Mouse (Mus musculus) forebrain, embryonic 10.5 days (tissue): ENCODE measurements around the gene Gm7030. TPM values are rescaled to one million over a fixed set of nuclear protein-coding genes. Genes with fewer than 3 reads are reported as not detected.
"Not testable (repeated sequence)": the region's sequence is repeated elsewhere in the genome, so short reads cannot be mapped to it uniquely, and the experiment has no call there.

Experiments used
- DNase-seq: peaks from one replicate; pipeline ENCODE4 v3.0.0-alpha.2; 2017; ENCODE audit warnings: low spot score; ENCODE audit errors: extremely low spot score
- H3K27ac ChIP-seq: fragments of 300-500 bp; sonication (generic); 2 replicates; pipeline ENCODE4 v1.5.1; 2016; ENCODE audit warnings: mild to moderate bottlenecking
- H3K27me3 ChIP-seq: fragments of 300-500 bp; sonication (generic); 2 replicates; pipeline ENCODE4 v1.6.1; 2016; ENCODE audit warnings: mild to moderate bottlenecking; ENCODE audit not compliant: poor library complexity, severe bottlenecking
- H3K36me3 ChIP-seq: fragments of 300-500 bp; sonication (generic); replicated peaks from 2 replicates; pipeline ENCODE4 v1.6.1; 2016; ENCODE audit warnings: mild to moderate bottlenecking, moderate library complexity
- H3K4me1 ChIP-seq: fragments of 300-500 bp; sonication (generic); 2 replicates; pipeline ENCODE4 v1.6.1; 2016
- H3K4me3 ChIP-seq: fragments of 300-500 bp; sonication (generic); 2 replicates; pipeline ENCODE4 v1.5.1; 2016; ENCODE audit warnings: mild to moderate bottlenecking, moderate library complexity
- H3K9me3 ChIP-seq: fragments of 300-500 bp; sonication (generic); 2 replicates; pipeline ENCODE4 v1.6.1; 2016; ENCODE audit warnings: mild to moderate bottlenecking, moderate library complexity
- WGBS: fragments of 180-500 bp; shearing (Covaris S2); methylation state at CpG from one replicate; pipeline ENCODE4 v1.1.7; 2016; 5-methylcytosine and 5-hydroxymethylcytosine counted together
- polyA plus RNA-seq: library from polyadenylated mRNA; unstranded; fragments of >200 nt; fragmentation: Nextera tagmentation; extraction: Ambion mirVana; gene quantifications from 2 replicates; pipeline ENCODE4 v1.2.1, GENCODE M21; 2016

Gene Gm7030
- polyA plus RNA-seq = not detected in 2 replicates

DNA sequence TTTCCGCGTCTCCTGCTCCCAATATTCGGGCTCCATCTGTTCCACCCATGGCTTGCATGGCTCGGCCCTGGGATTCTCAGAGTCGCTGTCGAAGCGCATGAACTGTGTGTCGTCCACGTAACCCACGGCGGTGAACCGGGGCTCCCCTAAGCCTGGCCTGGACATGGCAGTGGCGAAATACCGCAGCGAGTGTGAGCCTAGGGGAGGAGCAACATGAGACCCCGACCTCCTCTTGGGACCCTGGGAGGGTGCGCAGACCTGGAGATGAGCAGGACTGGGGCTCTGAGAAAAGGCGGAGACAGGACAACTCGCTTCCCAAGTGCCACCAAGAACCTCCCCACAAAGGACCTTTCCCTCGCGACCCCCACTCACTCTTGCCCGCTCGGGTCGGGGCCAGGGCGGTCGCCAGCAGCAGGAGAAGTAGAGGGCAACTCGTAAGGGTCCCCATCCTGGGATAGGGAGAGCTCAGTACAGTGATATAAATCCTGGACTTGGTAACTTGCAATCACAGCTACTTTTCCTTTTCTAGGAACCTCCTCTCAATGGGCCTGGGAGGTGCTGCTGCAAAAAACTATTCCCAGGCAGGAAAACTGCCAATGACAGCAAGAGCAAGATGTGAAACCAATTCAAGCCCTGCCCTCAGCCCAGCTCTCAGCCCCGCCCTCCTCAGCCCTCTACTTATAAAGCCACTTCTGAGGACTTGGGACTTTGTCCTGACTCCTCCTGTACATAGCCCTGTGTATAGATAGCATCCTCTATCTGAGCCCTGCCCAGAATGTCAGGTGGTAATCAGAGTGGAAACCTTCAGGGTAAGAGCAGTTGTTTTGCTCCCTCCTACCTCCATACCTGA, at the start of gene Gm7030:
TSS of gene Gm7030 (minus strand) at position 458 of the 850 bp plus-strand sequence.
- not testable (repeated sequence) for H3K4me3 ChIP-seq, H3K9me3 ChIP-seq, DNase-seq, H3K4me1 ChIP-seq, H3K36me3 ChIP-seq, H3K27ac ChIP-seq
- peaks cover 47% of the 10 kb centered on the region for H3K27me3 ChIP-seq
- WGBS = 26% methylated on average over 28 of the region's 28 CpGs

DNA sequence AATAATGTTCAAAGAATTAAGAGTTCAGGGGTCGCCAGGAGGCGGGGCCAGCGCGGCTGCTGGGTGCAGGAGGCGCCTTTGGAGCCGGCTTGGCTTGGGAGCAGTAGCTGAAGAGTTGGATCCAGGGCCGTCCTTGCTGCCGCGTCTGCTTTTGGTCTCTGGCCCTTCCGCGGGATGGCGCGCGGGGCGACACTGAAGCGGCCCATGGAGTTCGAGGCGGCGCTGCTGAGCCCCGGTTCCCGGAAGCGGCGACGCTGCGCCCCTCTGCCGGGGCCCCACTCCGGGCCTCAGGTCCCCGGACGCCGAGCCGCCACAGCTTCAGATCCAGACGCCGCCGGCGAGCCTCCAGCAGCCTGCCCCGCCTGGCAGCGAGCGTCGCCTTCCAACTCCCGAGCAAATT, 49.7 kb upstream of the Gm7030 start:
- Histone ChIP-seq H3K27me3 (peaks cover 51% of the 10 kb centered on the region), H3K4me3 (peak overlapping the region; percentile 51)
- H3K27ac ChIP-seq, H3K4me1 ChIP-seq, H3K9me3 ChIP-seq, H3K36me3 ChIP-seq, DNase-seq: not testable (repeated sequence)
- WGBS = under 1% methylated on average over 40 of the region's 40 CpGs

DNA sequence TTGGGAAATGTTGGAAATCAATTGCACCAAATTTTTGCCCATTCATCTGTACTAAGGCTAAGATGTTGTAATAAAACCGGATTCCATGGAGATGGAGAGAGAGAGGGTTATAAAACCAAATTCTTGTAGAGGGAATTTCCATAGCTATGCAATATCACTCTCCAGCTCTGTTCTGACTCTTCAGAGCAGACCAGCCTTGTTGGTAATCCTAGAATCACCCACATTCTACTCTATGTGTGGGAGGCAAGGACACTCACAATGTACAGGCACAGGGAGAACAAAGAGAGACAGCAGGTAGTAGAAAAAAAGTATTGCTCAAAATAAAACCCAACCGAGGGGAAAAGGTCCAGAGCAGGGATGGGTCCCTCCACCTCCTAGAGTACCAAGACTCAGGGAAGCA, 46.9 kb upstream of the Gm7030 start:
- not testable (repeated sequence) for H3K27ac ChIP-seq, H3K4me3 ChIP-seq, H3K4me1 ChIP-seq, H3K36me3 ChIP-seq, DNase-seq, H3K9me3 ChIP-seq
- H3K27me3 ChIP-seq = peaks cover 38% of the 10 kb centered on the region
- WGBS = no CpG with 5 or more reads among the region's 2 CpGs

- 55% methylated on average over 1 of the region's 1 CpGs for WGBS
- H3K4me3 ChIP-seq = no peak overlapping the region
- no peak for DNase-seq
- H3K36me3 ChIP-seq = no peaks in the 10 kb centered on the region
- H3K27me3 ChIP-seq = peaks cover 60% of the 10 kb centered on the region
- H3K27ac ChIP-seq = no peak overlapping the region
- no peaks in the 10 kb centered on the region for H3K9me3 ChIP-seq
- H3K4me1 ChIP-seq = peaks cover 11% of the 10 kb centered on the region
These were observed 41.1 kb upstream of the Gm7030 start for GRCm38 (mm10) chr17:36170287-36170814.

DNA sequence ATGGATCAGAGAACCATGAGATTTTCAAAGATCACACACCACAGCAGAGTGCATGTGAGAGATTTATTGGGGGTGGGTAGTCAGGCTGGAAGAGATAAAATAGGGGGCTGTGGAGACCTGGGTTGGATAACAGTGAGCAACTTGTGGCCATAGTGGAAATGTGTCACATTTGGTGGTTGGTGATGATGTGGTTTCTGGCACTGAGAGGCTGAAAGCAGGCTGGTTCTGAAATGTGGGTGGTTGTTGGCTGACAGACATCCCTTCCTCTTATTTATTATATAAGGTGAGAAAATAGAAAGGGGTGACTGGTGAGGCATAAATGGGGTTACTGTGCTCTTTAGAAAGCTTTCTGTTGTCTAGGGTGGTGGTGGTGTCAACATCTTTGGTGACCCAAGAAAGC, 40.5 kb upstream of the Gm7030 start:
- Histone ChIP-seq H3K36me3 (no peaks in the 10 kb centered on the region), H3K9me3 (no peaks in the 10 kb centered on the region), H3K27me3 (peaks cover 66% of the 10 kb centered on the region), H3K27ac (no peak overlapping the region), H3K4me3 (no peak overlapping the region), H3K4me1 (peaks cover 11% of the 10 kb centered on the region)
- no peak for DNase-seq

- not testable (repeated sequence) for H3K4me3 ChIP-seq, H3K27ac ChIP-seq, H3K9me3 ChIP-seq, H3K36me3 ChIP-seq, DNase-seq
- peaks cover 11% of the 10 kb centered on the region for H3K4me1 ChIP-seq
- H3K27me3 ChIP-seq = peaks cover 73% of the 10 kb centered on the region
- WGBS = 53% methylated on average over 1 of the region's 1 CpGs
These were observed 39.9 kb upstream of the Gm7030 start for GRCm38 (mm10) chr17:36169094-36169493.

DNA sequence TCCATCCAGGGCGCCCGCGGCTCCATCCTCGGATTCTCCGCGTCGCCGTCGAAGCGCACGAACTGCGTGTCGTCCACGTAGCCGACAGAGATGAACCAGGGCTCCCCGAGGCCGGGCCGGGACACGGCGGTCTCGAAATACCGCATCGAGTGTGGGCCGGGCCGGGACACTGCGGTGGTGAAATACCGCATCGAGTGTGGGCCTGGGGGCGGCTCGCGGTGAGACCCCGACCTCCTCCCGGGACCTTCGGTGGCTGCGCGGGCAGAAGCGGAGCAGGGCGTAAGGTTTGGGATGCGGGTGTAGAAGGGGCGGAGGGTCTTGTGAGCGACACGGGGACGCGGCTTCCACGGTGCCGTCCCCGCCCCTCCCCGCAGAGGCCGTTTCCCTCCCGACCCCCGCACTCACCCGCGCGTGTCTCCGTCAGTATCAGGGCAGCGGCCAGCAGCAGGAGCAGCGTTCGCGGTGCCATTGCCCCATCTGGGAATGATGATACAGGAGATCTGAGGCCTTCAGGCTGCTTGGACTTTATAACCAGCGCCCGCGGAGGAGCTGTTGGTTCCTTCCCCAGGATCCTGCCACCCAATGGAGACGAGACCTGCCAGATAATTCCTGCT, 38.9 kb upstream of the Gm7030 start, which contains the start of gene Gm8909:
TSS of gene Gm8909 (minus strand) at position 499 of the 614 bp plus-strand sequence.
- H3K27me3 ChIP-seq = peaks cover 82% of the 10 kb centered on the region
- 1% methylated on average over 62 of the region's 63 CpGs for WGBS
- DNase-seq = no peak
- H3K4me3 ChIP-seq = peak within 1 kb of the TSS; percentile 31
- H3K4me1 ChIP-seq = peaks cover 11% of the 10 kb centered on the region
- no peaks in the 10 kb centered on the region for H3K36me3 ChIP-seq
- no peaks in the 10 kb centered on the region for H3K9me3 ChIP-seq
- H3K27ac ChIP-seq = no peak within 1 kb of the TSS

DNA sequence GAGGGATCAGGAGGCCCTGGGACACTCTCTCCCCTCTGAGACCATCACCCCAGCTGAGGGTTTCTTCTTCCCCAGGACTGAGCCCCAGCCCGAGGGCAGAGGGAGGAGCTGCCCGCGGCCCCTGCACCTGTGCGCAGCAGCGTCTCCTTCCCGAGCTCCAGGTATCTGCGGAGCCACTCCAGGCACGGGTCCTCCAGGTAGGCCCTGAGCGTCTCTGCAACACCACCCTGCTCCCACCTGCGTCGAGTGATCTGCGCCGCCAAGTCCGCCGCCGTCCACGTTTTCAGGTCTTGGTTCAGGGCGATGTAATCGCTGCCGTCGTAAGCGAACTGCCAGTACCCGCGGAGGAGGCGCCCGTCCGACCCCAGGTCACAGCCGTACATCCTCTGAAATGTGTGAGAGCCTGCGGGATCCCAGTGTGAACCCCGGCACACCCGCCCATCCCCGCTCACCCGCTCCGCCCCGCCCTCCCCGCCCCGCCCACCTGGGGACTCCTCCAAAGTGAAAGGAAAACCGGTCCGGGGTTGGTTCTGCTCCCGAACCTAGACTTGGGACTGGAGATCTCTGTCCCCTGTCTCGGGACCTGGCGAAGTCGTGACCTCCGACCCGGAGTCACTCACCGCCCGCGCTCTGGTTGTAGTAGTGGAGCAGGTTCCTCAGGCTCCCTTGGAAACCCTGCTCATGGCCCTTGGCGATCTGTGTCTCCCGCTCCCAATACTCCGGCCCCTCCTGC, 38.2 kb upstream of the Gm7030 start:
- Histone ChIP-seq H3K36me3 (no peaks in the 10 kb centered on the region), H3K9me3 (no peaks in the 10 kb centered on the region), H3K27ac (no peak overlapping the region), H3K4me1 (peaks cover 11% of the 10 kb centered on the region), H3K4me3 (peak overlapping the region; percentile 31), H3K27me3 (peaks cover 89% of the 10 kb centered on the region)
- under 1% methylated on average over 51 of the region's 51 CpGs for WGBS
- DNase-seq = no peak

DNA sequence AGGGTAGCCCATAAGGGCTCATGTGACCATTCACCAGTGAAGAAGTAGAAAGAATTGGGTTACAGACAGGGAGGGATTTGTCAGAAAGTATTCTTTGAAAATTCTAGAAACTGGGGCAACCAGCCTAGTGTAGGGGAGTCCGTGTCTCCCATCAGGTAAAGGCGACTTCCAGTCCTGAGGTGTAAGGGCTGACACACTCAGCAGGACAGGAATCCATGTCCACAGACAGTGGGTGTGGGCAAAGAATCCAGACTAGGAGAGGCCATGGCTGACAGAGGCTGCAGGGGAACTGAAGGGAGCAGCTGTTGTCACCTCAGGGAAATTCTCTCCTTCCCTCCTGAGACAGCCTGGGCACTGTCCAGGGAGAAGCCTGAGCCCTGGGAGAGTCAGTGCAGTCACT, 37.7 kb upstream of the Gm7030 start:
- Histone ChIP-seq H3K4me1 (peaks cover 11% of the 10 kb centered on the region), H3K27me3 (peaks cover 95% of the 10 kb centered on the region)
- H3K9me3 ChIP-seq, H3K36me3 ChIP-seq, H3K27ac ChIP-seq, H3K4me3 ChIP-seq, DNase-seq: not testable (repeated sequence)
- 15% methylated on average over 2 of the region's 2 CpGs for WGBS

DNA sequence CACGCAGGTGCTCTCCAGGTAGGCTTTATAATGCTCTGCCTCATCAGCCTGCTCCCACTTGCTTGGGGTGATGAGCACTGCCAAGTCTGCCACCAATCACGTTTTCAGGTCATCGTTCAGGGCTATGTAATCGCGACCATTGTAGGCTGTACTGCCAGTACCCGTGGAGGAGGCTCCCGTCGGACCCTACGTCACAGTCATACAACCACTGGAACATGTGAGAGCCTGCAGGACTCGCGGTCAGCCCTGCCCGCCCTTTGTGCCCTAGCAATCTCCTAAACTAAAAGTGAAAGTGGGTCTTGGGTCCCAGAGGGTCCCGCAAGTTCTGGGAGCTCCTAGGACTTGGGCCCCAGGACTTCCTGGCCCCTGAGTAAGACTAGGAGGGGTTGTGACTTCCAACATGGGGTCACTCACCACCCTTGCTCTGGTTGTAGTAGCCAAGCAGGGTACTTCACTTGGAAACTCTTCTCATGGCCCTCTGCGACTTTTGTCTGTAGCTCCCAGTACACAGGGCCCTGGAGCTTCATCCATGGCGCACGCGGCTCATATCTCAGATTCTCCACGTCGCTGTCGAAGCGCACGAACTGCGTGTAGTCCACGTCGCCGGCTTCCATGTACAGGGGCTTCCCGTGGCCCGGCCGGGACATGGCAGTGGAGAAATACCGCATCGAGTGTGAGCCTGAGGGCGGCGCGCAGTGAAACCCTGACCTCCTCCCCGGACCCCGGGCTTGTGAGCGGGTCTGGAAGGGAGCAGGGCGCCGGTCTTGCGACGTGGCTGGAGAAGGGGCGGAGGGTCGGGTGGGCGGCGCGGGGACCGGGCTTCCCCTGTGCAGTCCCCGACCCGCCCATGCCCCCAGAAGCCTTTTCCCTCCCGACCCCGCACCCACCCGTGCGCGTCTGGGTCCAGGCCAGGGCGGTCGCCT, 32.2 kb upstream of the Gm7030 start:
- H3K27me3 ChIP-seq = peaks cover 98% of the 10 kb centered on the region
- no peak for DNase-seq

DNA sequence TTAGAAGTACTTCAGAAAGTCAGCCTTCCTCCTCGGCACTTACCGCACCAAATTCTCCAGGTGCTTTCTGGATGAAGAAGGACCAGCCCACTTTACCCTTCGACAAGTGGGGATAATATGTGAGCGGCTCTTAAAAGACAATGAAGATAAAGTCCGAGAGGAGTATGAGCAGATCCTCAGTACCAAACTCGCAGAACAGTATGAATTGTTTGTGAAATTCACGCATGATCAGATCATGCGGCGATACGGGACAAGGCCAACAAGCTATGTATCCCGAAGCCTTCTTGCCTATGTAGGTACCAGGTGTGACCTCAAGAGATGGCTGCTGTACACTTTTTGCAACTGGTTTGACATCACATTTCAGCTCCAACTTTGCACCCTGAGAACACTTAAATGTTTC, 29.0 kb upstream of the Gm7030 start:
- not testable (repeated sequence) for H3K36me3 ChIP-seq, H3K9me3 ChIP-seq, DNase-seq, H3K27ac ChIP-seq
- whole genome bisulfite sequencing = 7% methylated on average over 11 of the region's 11 CpGs
- H3K4me3 ChIP-seq = peak overlapping the region; percentile 46; the same call in 1 of the 2 replicates
- peaks cover 10% of the 10 kb centered on the region for H3K4me1 ChIP-seq
- peaks cover 98% of the 10 kb centered on the region for H3K27me3 ChIP-seq

More for the DNA sequence above, 32.2 kb upstream of the Gm7030 start:
- no peak overlapping the region for H3K27ac ChIP-seq
- H3K4me3 ChIP-seq = peak overlapping the region; percentile 29
- H3K36me3 ChIP-seq = no peaks in the 10 kb centered on the region
- peaks cover 10% of the 10 kb centered on the region for H3K4me1 ChIP-seq
- WGBS = 2% methylated on average over 56 of the region's 56 CpGs
- no peaks in the 10 kb centered on the region for H3K9me3 ChIP-seq

GRCm38 (mm10) chr17:36157782-36158181, 28.6 kb upstream of the Gm7030 start:
- peaks cover 98% of the 10 kb centered on the region for H3K27me3 ChIP-seq
- H3K27ac ChIP-seq = not testable (repeated sequence)

More at GRCm38 (mm10) chr17:36157782-36158181, 28.6 kb upstream of the Gm7030 start:
- not testable (repeated sequence) for H3K36me3 ChIP-seq, H3K9me3 ChIP-seq, DNase-seq
- Histone ChIP-seq H3K4me1 (peaks cover 10% of the 10 kb centered on the region), H3K4me3 (peak overlapping the region; percentile 46)
- under 1% methylated on average over 36 of the region's 36 CpGs for WGBS
